Mouse (Mus musculus): ENCODE results near the gene Gm42742. TPM values are rescaled to one million over a fixed set of nuclear protein-coding genes. Genes with fewer than 3 reads are reported as not detected.

Gene Gm42742
- polyA plus RNA-seq, 1 experiment from 2014 or later = 53.8 TPM

DNA sequence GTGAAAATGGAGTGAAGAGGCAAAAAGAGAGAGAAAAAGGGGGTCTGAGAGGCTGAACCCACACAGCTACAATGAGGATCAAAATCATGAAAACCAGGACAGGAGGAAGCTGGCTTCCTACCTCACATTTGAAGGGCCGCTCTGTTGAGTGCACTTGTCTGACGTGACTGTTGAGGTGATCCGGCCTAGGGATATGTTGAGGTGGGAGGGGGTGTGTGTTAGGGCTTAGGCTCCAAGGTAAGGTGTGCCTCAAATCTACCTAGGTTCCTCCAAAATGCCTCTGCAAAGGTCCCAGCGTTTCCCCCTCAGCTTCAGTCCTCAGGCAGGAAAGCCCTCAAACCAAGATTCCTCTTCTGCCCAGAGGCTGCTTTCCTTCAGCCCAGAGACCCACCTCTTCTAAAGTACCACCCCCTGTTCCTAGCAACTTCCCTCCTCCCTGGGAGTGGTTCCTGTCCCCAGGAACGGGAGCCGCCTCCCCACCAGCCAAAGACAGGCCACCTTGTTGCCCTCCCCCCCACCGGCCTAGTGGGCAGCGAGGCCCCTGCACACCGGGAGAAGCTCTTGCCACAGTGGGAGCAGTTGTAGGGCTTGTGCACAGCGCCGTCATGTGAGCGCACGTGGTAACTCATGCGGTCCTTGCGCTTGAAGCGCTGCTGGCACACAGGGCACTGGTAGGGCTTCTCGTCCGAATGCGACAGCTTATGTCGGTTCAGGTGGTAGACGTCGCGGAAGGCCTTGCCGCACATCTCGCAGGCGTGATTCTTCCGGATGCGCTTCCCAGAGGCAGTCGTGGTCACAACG is 4.1 kb upstream of the Gm42742 start:
- H3K9ac ChIP-seq (ENCODE audit: low read depth, low read length) = peak overlapping the region; percentile 94
- peak; percentile 26 for ATAC-seq (replicated peaks; ENCODE audit: low FRiP score, low read depth)
- no peaks in the 10 kb centered on the region for H3K27me3 ChIP-seq (ENCODE audit: insufficient read depth, low read length)
- H3K4me2 ChIP-seq (ENCODE audit: low read length) = peak overlapping the region; percentile 95
- 2% methylated on average over 30 of the region's 30 CpGs for WGBS
- H3K9me3 ChIP-seq (replicated peaks; ENCODE audit: low read length) = no peaks in the 10 kb centered on the region
- peak overlapping the region; percentile 99 for H3K27ac ChIP-seq
- H3K4me1 ChIP-seq (replicated peaks; ENCODE audit: insufficient read depth, low read length) = peaks cover 31% of the 10 kb centered on the region
- peak; percentile 89 for DNase-seq (ENCODE audit: low spot score)
- peak overlapping the region; percentile 78 for H3K4me3 ChIP-seq (replicated peaks; ENCODE audit: low read depth, low read length)
- peak; percentile 72 for TF ChIP-seq CTCF (IDR thresholded peaks at IDR 0.05; ENCODE audit: low read depth)
- 0 out of 2 replicates have a peak, but pooled peaks cover 15% of the 10 kb centered on the region for H3K36me3 ChIP-seq (ENCODE audit: insufficient read depth, low read length)

- Histone ChIP-seq H3K9ac (ENCODE audit: low read depth, low read length) (peak overlapping the region; percentile 94), H3K4me1 (replicated peaks; ENCODE audit: insufficient read depth, low read length) (peaks cover 37% of the 10 kb centered on the region), H3K9me3 (replicated peaks; ENCODE audit: low read length) (no peaks in the 10 kb centered on the region), H3K36me3 (ENCODE audit: insufficient read depth, low read length) (0 out of 2 replicates have a peak, but pooled peaks cover 15% of the 10 kb centered on the region), H3K4me2 (ENCODE audit: low read length) (peak overlapping the region; percentile 95), H3K4me3 (replicated peaks; ENCODE audit: low read depth, low read length) (peak overlapping the region; percentile 78), H3K27me3 (ENCODE audit: insufficient read depth, low read length) (no peaks in the 10 kb centered on the region), H3K27ac (peak overlapping the region; percentile 99)
- ATAC-seq (replicated peaks; ENCODE audit: low FRiP score, low read depth) (no peak), DNase-seq (ENCODE audit: low spot score) (no peak)
- WGBS = 16% methylated on average over 19 of the region's 19 CpGs
- TF ChIP-seq CTCF (IDR thresholded peaks at IDR 0.05; ENCODE audit: low read depth) = no peak
These were observed 3.2 kb upstream of the Gm42742 start for GRCm38 (mm10) chr7:127023896-127024690.

DNA sequence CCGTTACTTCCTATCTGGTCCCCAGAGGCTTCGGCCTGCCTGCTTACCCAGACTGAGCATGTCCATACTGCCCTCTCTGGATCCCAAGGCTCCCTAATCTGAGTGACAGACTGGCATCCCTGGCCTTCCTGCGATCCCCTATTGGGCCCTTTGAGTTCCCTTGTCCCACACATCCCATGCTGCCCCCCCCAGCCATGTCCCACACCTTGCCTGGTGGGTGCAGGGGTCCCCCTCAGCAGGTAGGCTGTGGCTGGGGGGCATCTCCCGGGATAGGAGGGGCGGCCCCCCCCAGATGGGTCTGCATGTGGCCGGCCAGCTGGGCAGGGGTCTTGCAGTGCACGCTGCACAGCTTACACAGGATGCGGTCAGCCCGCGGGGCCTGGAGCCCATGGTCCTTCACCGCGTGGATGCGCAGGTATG is 2.4 kb upstream of the Gm42742 start:
- Histone ChIP-seq H3K9ac (ENCODE audit: low read depth, low read length) (0 out of 2 replicates have a peak overlapping the region, but pooled peaks have one; percentile 23), H3K36me3 (ENCODE audit: insufficient read depth, low read length) (0 out of 2 replicates have a peak, but pooled peaks cover 15% of the 10 kb centered on the region), H3K9me3 (replicated peaks; ENCODE audit: low read length) (no peaks in the 10 kb centered on the region), H3K4me3 (replicated peaks; ENCODE audit: low read depth, low read length) (no peak overlapping the region), H3K27me3 (ENCODE audit: insufficient read depth, low read length) (no peaks in the 10 kb centered on the region), H3K4me1 (replicated peaks; ENCODE audit: insufficient read depth, low read length) (peaks cover 39% of the 10 kb centered on the region), H3K4me2 (ENCODE audit: low read length) (peak overlapping the region; percentile 95), H3K27ac (no peak overlapping the region)
- DNase-seq (ENCODE audit: low spot score) = no peak
- TF ChIP-seq CTCF (IDR thresholded peaks at IDR 0.05; ENCODE audit: low read depth) = no peak
- WGBS = 75% methylated on average over 13 of the region's 13 CpGs
- no peak for ATAC-seq (replicated peaks; ENCODE audit: low FRiP score, low read depth)

GRCm38 (mm10) chr7:127022528-127023271 is 1.8 kb upstream of the Gm42742 start:
- no peak for TF ChIP-seq CTCF (IDR thresholded peaks at IDR 0.05; ENCODE audit: low read depth)
- Histone ChIP-seq H3K36me3 (ENCODE audit: insufficient read depth, low read length) (0 out of 2 replicates have a peak, but pooled peaks cover 15% of the 10 kb centered on the region), H3K27ac (no peak overlapping the region), H3K4me2 (ENCODE audit: low read length) (peak overlapping the region; percentile 95; the same call in 1 of the 2 replicates), H3K4me1 (replicated peaks; ENCODE audit: insufficient read depth, low read length) (peaks cover 45% of the 10 kb centered on the region), H3K27me3 (ENCODE audit: insufficient read depth, low read length) (no peaks in the 10 kb centered on the region), H3K9ac (ENCODE audit: low read depth, low read length) (no peak overlapping the region), H3K9me3 (replicated peaks; ENCODE audit: low read length) (no peaks in the 10 kb centered on the region), H3K4me3 (replicated peaks; ENCODE audit: low read depth, low read length) (no peak overlapping the region)
- no peak for ATAC-seq (replicated peaks; ENCODE audit: low FRiP score, low read depth)
- DNase-seq (ENCODE audit: low spot score) = no peak
- WGBS = 70% methylated on average over 6 of the region's 7 CpGs

DNA sequence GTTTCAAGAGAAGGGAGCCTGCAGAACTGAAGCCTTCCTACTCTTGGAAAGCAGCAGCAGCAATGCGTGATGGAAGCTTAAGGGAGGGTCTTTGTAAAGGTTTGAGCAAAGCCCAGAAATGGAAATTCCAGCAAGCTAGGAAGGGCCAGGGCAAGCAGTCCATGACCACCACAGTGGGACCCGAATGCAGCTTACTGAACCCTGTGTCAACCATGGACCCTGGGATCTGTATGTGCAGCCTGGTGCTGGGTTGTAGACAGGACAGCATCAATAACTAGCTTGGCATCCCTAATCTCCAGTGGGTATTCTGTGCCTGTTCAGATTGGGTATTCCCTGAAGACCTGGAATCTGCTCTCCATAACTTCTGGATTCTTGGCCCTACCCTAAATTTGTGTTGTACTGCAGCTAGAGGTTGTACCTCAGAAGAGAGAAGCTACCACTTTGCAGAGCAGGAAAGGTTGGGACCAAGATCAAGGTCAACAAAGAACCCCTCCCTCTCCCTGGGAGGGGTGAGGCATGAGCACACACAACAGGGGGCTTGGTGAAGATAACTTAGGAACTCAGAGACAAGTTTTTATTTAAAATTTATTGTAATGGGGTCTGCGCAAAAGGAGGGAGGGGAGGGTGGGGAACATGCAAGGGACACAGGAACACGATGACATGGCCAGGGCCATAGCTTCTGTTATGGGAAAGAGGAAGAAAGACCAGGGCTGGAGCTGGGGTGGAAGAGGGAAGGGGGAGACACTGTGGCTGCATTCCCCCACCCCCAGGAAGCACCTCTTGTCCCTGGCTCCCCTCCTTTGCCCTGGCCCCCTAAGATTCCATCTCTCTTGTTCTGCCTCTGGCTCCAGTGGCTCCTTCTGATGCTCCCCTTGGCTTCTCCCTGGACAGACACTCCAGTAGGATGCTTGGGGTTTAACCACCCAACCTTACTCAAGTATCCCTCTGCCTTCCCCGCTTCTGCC is 948 bp upstream of the Gm42742 start:
- Histone ChIP-seq H3K9me3 (replicated peaks; ENCODE audit: low read length) (no peaks in the 10 kb centered on the region), H3K4me1 (replicated peaks; ENCODE audit: insufficient read depth, low read length) (peaks cover 46% of the 10 kb centered on the region), H3K4me3 (replicated peaks; ENCODE audit: low read depth, low read length) (peak overlapping the region; percentile 43), H3K4me2 (ENCODE audit: low read length) (peak overlapping the region; percentile 85), H3K9ac (ENCODE audit: low read depth, low read length) (peak overlapping the region; percentile 60), H3K27ac (peak overlapping the region; percentile 57; the same call in 1 of the 2 replicates), H3K36me3 (ENCODE audit: insufficient read depth, low read length) (0 out of 2 replicates have a peak, but pooled peaks cover 15% of the 10 kb centered on the region), H3K27me3 (ENCODE audit: insufficient read depth, low read length) (no peaks in the 10 kb centered on the region)
- DNase-seq (ENCODE audit: low spot score) (peak; percentile 41), ATAC-seq (replicated peaks; ENCODE audit: low FRiP score, low read depth) (no peak)
- no peak for TF ChIP-seq CTCF (IDR thresholded peaks at IDR 0.05; ENCODE audit: low read depth)
- 53% methylated on average over 5 of the region's 5 CpGs for WGBS

Data from kidney, postnatal 0 days (tissue).